Comparison of ENCODE assay signal across 8 mouse cellular contexts in the genomic region with DNA sequence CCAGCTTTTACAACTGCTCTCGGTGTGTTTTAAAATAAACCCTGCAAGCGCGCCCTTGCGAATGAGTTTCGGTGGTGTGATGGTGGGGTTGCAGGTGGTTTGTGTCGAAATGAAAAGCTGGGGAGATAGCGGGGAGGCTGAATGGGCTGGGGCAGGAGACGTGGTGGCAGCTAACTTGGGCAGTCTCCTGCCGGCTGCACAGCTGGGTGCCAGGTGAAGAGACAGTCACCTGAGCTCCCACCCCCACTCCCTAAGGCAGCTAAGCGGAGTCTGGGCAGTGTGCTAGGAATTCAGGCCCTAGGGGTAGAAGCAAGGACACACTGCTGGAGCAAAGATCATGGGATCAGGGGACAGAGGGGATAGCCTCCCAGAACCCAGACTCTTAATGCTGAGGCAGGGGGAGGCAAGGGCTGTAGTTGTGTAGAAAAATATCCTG. TPM values are rescaled to one million over a fixed set of nuclear protein-coding genes. Genes with fewer than 3 reads are reported as not detected.
A peak's percentile ranks its signal among the peaks of the same experiment; 100 is the strongest.
DNase-seq lines count a peak whose midpoint lies in the region; ATAC-seq and TF ChIP-seq lines count a peak whose summit lies in the region.

No protein-coding gene starts in this region.

- no peaks in the 10 kb centered on the region for H3K9me3 ChIP-seq in kidney, postnatal 0 days (replicated peaks; ENCODE audit: low read length)
- no peaks in the 10 kb centered on the region for H3K9me3 ChIP-seq in neural tube, embryonic 11.5 days (ENCODE audit: control insufficient read depth, low read length)

- peak; percentile 16 for DNase-seq in adrenal gland, postnatal 25 days
- no peak for DNase-seq in adrenal gland, postnatal 10 days
- DNase-seq in urinary bladder, postnatal 14 days (ENCODE audit: low spot score), result peak; percentile 13
- no peak for DNase-seq in urinary bladder, postnatal 10 days (ENCODE audit: low spot score)
- DNase-seq in kidney, postnatal 0 days (ENCODE audit: low spot score), result no peak
- peak; percentile 10 for DNase-seq in neural tube, embryonic 11.5 days (ENCODE audit: low spot score)
- DNase-seq in frontal cortex, postnatal 36 days (ENCODE audit: low spot score in 2 of 2), result no peak
- no peak for DNase-seq in ovary, postnatal 36 days (ENCODE audit: low spot score)

- H3K9ac ChIP-seq in kidney, postnatal 0 days (ENCODE audit: low read depth, low read length), result peak overlapping the region; percentile 35; the same call in 1 of the 2 replicates
- H3K9ac ChIP-seq in neural tube, embryonic 11.5 days (ENCODE audit: low read length), result no peak overlapping the region

- TF ChIP-seq CTCF in kidney, postnatal 0 days (IDR thresholded peaks at IDR 0.05; ENCODE audit: low read depth), result no peak

- H3K4me3 ChIP-seq in kidney, postnatal 0 days (replicated peaks; ENCODE audit: low read depth, low read length), result peak overlapping the region; percentile 36
- H3K4me3 ChIP-seq in neural tube, embryonic 11.5 days (ENCODE audit: low read depth, low read length), result peak overlapping the region; percentile 20

- no peaks in the 10 kb centered on the region for H3K27me3 ChIP-seq in kidney, postnatal 0 days (ENCODE audit: insufficient read depth, low read length)
- peaks cover 2% of the 10 kb centered on the region; the same call in 1 of the 2 replicates for H3K27me3 ChIP-seq in neural tube, embryonic 11.5 days (ENCODE audit: control insufficient read depth, insufficient read depth, low read length)

- H3K27ac ChIP-seq in kidney, postnatal 0 days, result no peak overlapping the region
- H3K27ac ChIP-seq in neural tube, embryonic 11.5 days (ENCODE audit: low read depth, low read length), result no peak overlapping the region

- WGBS in kidney, postnatal 0 days, result 3% methylated on average over 10 of the region's 10 CpGs
- WGBS in neural tube, embryonic 11.5 days, result 5% methylated on average over 10 of the region's 10 CpGs

- ATAC-seq in kidney, postnatal 0 days (replicated peaks; ENCODE audit: low FRiP score, low read depth), result peak; percentile 60; the same call in 1 of the 2 replicates
- ATAC-seq in neural tube, embryonic 11.5 days (ENCODE audit: insufficient read depth, low FRiP score, low TSS enrichment), result 0 out of 2 replicates have a peak, but pooled peaks have one; percentile 13

- H3K36me3 ChIP-seq in kidney, postnatal 0 days (ENCODE audit: insufficient read depth, low read length), result no peaks in the 10 kb centered on the region
- no peaks in the 10 kb centered on the region for H3K36me3 ChIP-seq in neural tube, embryonic 11.5 days (ENCODE audit: control insufficient read depth, insufficient read depth, low read length)

- H3K4me1 ChIP-seq in kidney, postnatal 0 days (replicated peaks; ENCODE audit: insufficient read depth, low read length), result no peaks in the 10 kb centered on the region
- H3K4me1 ChIP-seq in neural tube, embryonic 11.5 days (ENCODE audit: control insufficient read depth, insufficient read depth, low read length), result no peaks in the 10 kb centered on the region

- peak overlapping the region; percentile 75 for H3K4me2 ChIP-seq in kidney, postnatal 0 days (ENCODE audit: low read length)
- peak overlapping the region; percentile 57 for H3K4me2 ChIP-seq in neural tube, embryonic 11.5 days (ENCODE audit: low read depth)

RNA-seq across cellular contexts. Expression of a gene that starts 1.1 kb away (rescaled TPM):
- total RNA-seq in adrenal gland, postnatal 25 days (2021), result 211 and 257 TPM in 2 replicates
- 100 to 1,000 TPM in 1 of 2 experiments, 10 to 100 TPM in 1; 92.6 to 114 TPM for total RNA-seq in adrenal gland, postnatal 10 days (2021)
- polyA plus RNA-seq in kidney, postnatal 0 days (2015; fragmentation: Nextera tagmentation; extraction: Ambion mirVana), result 6.9 and 9.1 TPM in 2 replicates
- polyA plus RNA-seq in neural tube, embryonic 11.5 days (2014; fragmentation: Nextera tagmentation; extraction: Ambion mirVana), result 0.25 and 0.32 TPM in 2 replicates

Comparison
In these comparisons a context has a peak if more than half of its experiments do, and no peak if none do; other contexts are left out.
1. DNase-seq: peak in adrenal gland, postnatal 25 days (single experiment), urinary bladder, postnatal 14 days (single experiment) and neural tube, embryonic 11.5 days (single experiment); none in adrenal gland, postnatal 10 days (single experiment), urinary bladder, postnatal 10 days (single experiment), kidney, postnatal 0 days (single experiment), frontal cortex, postnatal 36 days (0 of 2) and ovary, postnatal 36 days (single experiment).